9 mouse cellular contexts compared by ENCODE assay signal in the genomic region with DNA sequence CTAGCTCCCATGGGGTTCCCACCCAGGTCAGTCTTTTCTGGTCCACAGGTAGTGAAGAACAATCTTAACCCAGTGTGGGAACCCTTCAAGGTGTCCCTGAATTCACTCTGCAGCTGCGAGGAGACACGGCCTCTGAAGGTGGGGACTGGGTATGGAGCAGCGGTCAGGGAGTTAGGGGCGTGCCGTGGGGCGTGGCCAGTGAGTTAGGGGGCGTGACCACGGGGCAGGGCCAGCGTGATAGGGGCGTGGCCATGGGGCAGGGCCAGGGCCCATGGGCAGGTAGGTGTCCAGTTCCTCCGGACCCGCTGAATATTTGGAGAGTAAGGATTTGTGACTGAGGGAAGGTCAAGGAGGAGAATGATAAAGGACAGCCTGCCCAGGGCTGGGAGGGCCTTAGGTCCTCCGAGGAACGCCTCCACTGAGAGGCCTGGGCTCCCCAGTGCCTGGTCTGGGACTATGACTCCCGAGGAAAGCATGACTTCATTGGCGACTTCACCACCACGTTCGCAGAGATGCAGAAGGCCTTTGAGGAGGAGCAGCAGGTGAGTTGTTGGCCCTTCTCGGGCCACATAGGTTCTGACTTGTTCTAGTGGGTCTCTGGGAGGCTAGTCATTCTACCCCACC. TPM values are rescaled to one million over a fixed set of nuclear protein-coding genes. Genes with fewer than 3 reads are reported as not detected.
A peak's percentile ranks its signal among the peaks of the same experiment; 100 is the strongest.
DNase-seq lines count a peak whose midpoint lies in the region; ATAC-seq lines count a peak whose summit lies in the region.
"Had no signal": no experiment of that assay in that cellular context is flagged by ENCODE, and none has a peak within 500 bp of the region (broad histone marks: within the 10 kb centered on the region; RNA-seq: fewer than 3 reads in every experiment).

No protein-coding gene starts in this region.

- no peak overlapping the region for H3K27ac ChIP-seq in forebrain, embryonic 11.5 days (ENCODE audit: low read depth, low read length)
- H3K27ac ChIP-seq in forebrain, embryonic 14.5 days (ENCODE audit: low read depth, low read length) = no peak overlapping the region

- no peaks in the 10 kb centered on the region for H3K9me3 ChIP-seq in forebrain, embryonic 11.5 days (ENCODE audit: control insufficient read depth, low read length)
- H3K9me3 ChIP-seq in forebrain, embryonic 14.5 days (replicated peaks; ENCODE audit: control insufficient read depth, low read length) = no peaks in the 10 kb centered on the region
- H3K9me3 ChIP-seq: G1E had no signal

- DNase-seq in forebrain, embryonic 11.5 days (ENCODE audit: low spot score) = peak; percentile 75
- DNase-seq in forebrain, embryonic 14.5 days (ENCODE audit: low spot score) = no peak
- DNase-seq in urinary bladder, adult 18-20 months (ENCODE audit: low spot score in 2 of 2) = peak; percentile 35 to 58
- DNase-seq in urinary bladder, postnatal 10 days (ENCODE audit: low spot score) = no peak
- peak; percentile 85 to 87 for DNase-seq in kidney, postnatal 4 days
- no peak for DNase-seq in cerebellum, adult 11-12 months
- no peak for DNase-seq in layer of hippocampus, adult 9-10 months (ENCODE audit: low spot score)

- H3K4me3 ChIP-seq in forebrain, embryonic 11.5 days (ENCODE audit: low read depth, low read length) = no peak overlapping the region
- H3K4me3 ChIP-seq in forebrain, embryonic 14.5 days (ENCODE audit: low read depth, low read length) = no peak overlapping the region

- H3K4me2 ChIP-seq in forebrain, embryonic 11.5 days (ENCODE audit: low read depth, low read length, severe bottlenecking) = 0 out of 2 replicates have a peak overlapping the region, but pooled peaks have one; percentile 5
- H3K4me2 ChIP-seq in forebrain, embryonic 14.5 days (ENCODE audit: low read length) = no peak overlapping the region

- no peaks in the 10 kb centered on the region for H3K27me3 ChIP-seq in forebrain, embryonic 11.5 days (ENCODE audit: control insufficient read depth, insufficient read depth, low read length)
- H3K27me3 ChIP-seq in forebrain, embryonic 14.5 days (replicated peaks; ENCODE audit: control insufficient read depth, insufficient read depth, low read length) = 0 out of 2 replicates have a peak, but pooled peaks cover 8% of the 10 kb centered on the region

- H3K4me1 ChIP-seq in forebrain, embryonic 11.5 days (replicated peaks; ENCODE audit: control insufficient read depth, insufficient read depth, low read length) = no peaks in the 10 kb centered on the region
- no peaks in the 10 kb centered on the region for H3K4me1 ChIP-seq in forebrain, embryonic 14.5 days (ENCODE audit: control insufficient read depth, insufficient read depth, low read length)

- H3K9ac ChIP-seq in forebrain, embryonic 11.5 days (ENCODE audit: low read length) = no peak overlapping the region
- H3K9ac ChIP-seq in forebrain, embryonic 14.5 days (ENCODE audit: low read length) = no peak overlapping the region

- WGBS in forebrain, embryonic 11.5 days = 7% methylated on average over 19 of the region's 19 CpGs
- 6% methylated on average over 19 of the region's 19 CpGs for WGBS in forebrain, embryonic 14.5 days

- H3K36me3 ChIP-seq in forebrain, embryonic 11.5 days (ENCODE audit: control insufficient read depth, insufficient read depth, low read length) = no peaks in the 10 kb centered on the region
- H3K36me3 ChIP-seq in forebrain, embryonic 14.5 days (ENCODE audit: control insufficient read depth, insufficient read depth, low read length) = no peaks in the 10 kb centered on the region

- 0 out of 2 replicates have a peak, but pooled peaks have one; percentile 36 for ATAC-seq in forebrain, embryonic 11.5 days (replicated peaks; ENCODE audit: low FRiP score)
- ATAC-seq in forebrain, embryonic 14.5 days = no peak
- ATAC-seq in megakaryocyte progenitor cell, adult 5-6 weeks (replicated peaks; ENCODE audit: poor library complexity) = peak; percentile 83

RNA-seq across cellular contexts. Expression of a gene that starts 9.1 kb away (rescaled TPM):
- 0.19 TPM in 1 of 2 replicates, not detected in the other for polyA plus RNA-seq in forebrain, embryonic 11.5 days (2014; fragmentation: Nextera tagmentation; extraction: Ambion mirVana)
- 1.0 and 2.7 TPM in 2 replicates for polyA plus RNA-seq in forebrain, embryonic 14.5 days (2014; fragmentation: Nextera tagmentation; extraction: Ambion mirVana)
- not detected in 2 replicates for total RNA-seq in megakaryocyte progenitor cell, adult 5-6 weeks (2015)
- total RNA-seq in megakaryocyte progenitor cell, adult 5-6 weeks (2017) = not detected in 2 replicates

RNA-seq across cellular contexts. Expression of a gene that starts 24.2 kb away (rescaled TPM):
- 1,219 and 1,311 TPM in 2 replicates for polyA plus RNA-seq in forebrain, embryonic 11.5 days (2014; fragmentation: Nextera tagmentation; extraction: Ambion mirVana)
- polyA plus RNA-seq in forebrain, embryonic 14.5 days (2014; fragmentation: Nextera tagmentation; extraction: Ambion mirVana) = 1,075 and 1,254 TPM in 2 replicates
- total RNA-seq in megakaryocyte progenitor cell, adult 5-6 weeks (2015) = 1,201 and 1,251 TPM in 2 replicates
- 3,072 and 3,507 TPM in 2 replicates for total RNA-seq in megakaryocyte progenitor cell, adult 5-6 weeks (2017)

RNA-seq across cellular contexts. Expression of a gene that starts 31.8 kb away (rescaled TPM):
- 2.9 and 4.3 TPM in 2 replicates for polyA plus RNA-seq in forebrain, embryonic 11.5 days (2014; fragmentation: Nextera tagmentation; extraction: Ambion mirVana)
- 0.33 and 0.93 TPM in 2 replicates for polyA plus RNA-seq in forebrain, embryonic 14.5 days (2014; fragmentation: Nextera tagmentation; extraction: Ambion mirVana)
- total RNA-seq in megakaryocyte progenitor cell, adult 5-6 weeks (2015) = not detected in 2 replicates
- total RNA-seq in megakaryocyte progenitor cell, adult 5-6 weeks (2017) = not detected in 2 replicates
- polyA plus RNA-seq: G1E had no signal

RNA-seq across cellular contexts. Expression of a gene that starts 59.7 kb away (rescaled TPM):
- 0.81 and 1.5 TPM in 2 replicates for polyA plus RNA-seq in forebrain, embryonic 11.5 days (2014; fragmentation: Nextera tagmentation; extraction: Ambion mirVana)
- not detected in 2 replicates for polyA plus RNA-seq in forebrain, embryonic 14.5 days (2014; fragmentation: Nextera tagmentation; extraction: Ambion mirVana)
- not detected in 2 replicates for total RNA-seq in megakaryocyte progenitor cell, adult 5-6 weeks (2015)
- not detected in 2 replicates for total RNA-seq in megakaryocyte progenitor cell, adult 5-6 weeks (2017)
- polyA plus RNA-seq: G1E had no signal

Comparison
In these comparisons a context has a peak if more than half of its experiments do, and no peak if none do; other contexts are left out.
1. DNase-seq: peak in forebrain, embryonic 11.5 days (single experiment), urinary bladder, adult 18-20 months (2 of 2) and kidney, postnatal 4 days (2 of 2); none in forebrain, embryonic 14.5 days (single experiment), urinary bladder, postnatal 10 days (single experiment), cerebellum, adult 11-12 months (single experiment) and layer of hippocampus, adult 9-10 months (single experiment).